Mouse (Mus musculus) liver, embryonic 15.5 days (tissue): ENCODE data around the gene Shroom4. TPM values are rescaled to one million over a fixed set of nuclear protein-coding genes. Genes with fewer than 3 reads are reported as not detected.
"Not testable (repeated sequence)": the region's sequence is repeated elsewhere in the genome, so short reads cannot be mapped to it uniquely, and the experiment has no call there.

Experiments used
- ATAC-seq: fragments of 200-750 bp; cut with Nextera tagmentation; 2 replicates; pipeline ENCODE4 v1.8.0; 2017; ENCODE audit warnings: moderate number of reproducible peaks, mild to moderate bottlenecking, moderate library complexity; ENCODE audit not compliant: insufficient read depth
- H3K27ac ChIP-seq: fragments of 300-500 bp; sonication (generic); replicated peaks from 2 replicates; pipeline ENCODE4 v1.5.1; 2015; ENCODE audit warnings: mild to moderate bottlenecking, inconsistent platforms
- H3K27me3 ChIP-seq: fragments of 300-500 bp; sonication (generic); 2 replicates; pipeline ENCODE4 v1.6.1; 2015; ENCODE audit warnings: mild to moderate bottlenecking, inconsistent platforms
- H3K36me3 ChIP-seq: fragments of 300-500 bp; sonication (generic); replicated peaks from 2 replicates; pipeline ENCODE4 v1.6.1; 2015; ENCODE audit warnings: moderate library complexity, mild to moderate bottlenecking, inconsistent platforms
- H3K4me1 ChIP-seq: fragments of 300-500 bp; sonication (generic); replicated peaks from 2 replicates; pipeline ENCODE4 v1.6.1; 2015; ENCODE audit warnings: inconsistent platforms
- H3K4me2 ChIP-seq: fragments of 300-500 bp; sonication (generic); 2 replicates; pipeline ENCODE4 v1.6.1; 2015; ENCODE audit warnings: moderate library complexity, mild to moderate bottlenecking, inconsistent platforms
- H3K4me3 ChIP-seq: fragments of 300-500 bp; sonication (generic); replicated peaks from 2 replicates; pipeline ENCODE4 v1.5.1; 2015; ENCODE audit warnings: mild to moderate bottlenecking, inconsistent platforms
- H3K9ac ChIP-seq: fragments of 300-500 bp; sonication (generic); 2 replicates; pipeline ENCODE4 v1.6.1; 2015; ENCODE audit warnings: moderate library complexity, mild to moderate bottlenecking, inconsistent platforms
- H3K9me3 ChIP-seq: fragments of 300-500 bp; sonication (generic); replicated peaks from 2 replicates; pipeline ENCODE4 v1.6.1; 2016; ENCODE audit warnings: inconsistent platforms
- WGBS: fragments of 180-500 bp; shearing (Covaris S2); methylation state at CpG from one replicate; pipeline ENCODE4 v1.1.7; 2015; ENCODE audit warnings: mixed read lengths; ENCODE audit not compliant: insufficient replicate concordance; 5-methylcytosine and 5-hydroxymethylcytosine counted together
- polyA plus RNA-seq: library from polyadenylated mRNA; unstranded; fragments of >200 nt; fragmentation: Nextera tagmentation; extraction: Ambion mirVana; gene quantifications from 2 replicates; pipeline ENCODE4 v1.2.1, GENCODE M21; 2015

The Shroom4 gene
- polyA plus RNA-seq, 1 experiment from 2014 or later = 0.17 TPM

DNA sequence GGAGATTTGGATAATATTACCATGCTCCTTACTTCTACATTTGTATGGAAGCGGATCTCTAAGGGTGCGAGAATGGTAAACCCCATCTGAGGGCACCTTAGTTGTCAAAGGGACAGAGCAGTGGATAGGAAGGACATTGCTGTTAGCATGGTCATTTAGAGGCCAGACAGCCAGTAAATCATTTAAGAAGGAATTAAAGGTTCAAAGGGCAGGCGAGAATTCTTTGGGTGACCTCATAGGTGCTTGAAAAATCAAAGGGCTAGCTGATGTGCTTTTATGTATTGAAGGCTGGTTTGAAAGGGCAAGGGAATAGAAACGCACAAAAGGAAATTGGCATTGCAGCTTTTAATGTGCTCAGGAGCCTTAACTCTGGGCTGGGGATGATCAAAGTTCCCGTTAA is 16.3 kb downstream of the Shroom4 start:
- ATAC-seq = no peak
- 74% methylated on average over 5 of the region's 5 CpGs for WGBS
- Histone ChIP-seq H3K9me3 (no peaks in the 10 kb centered on the region), H3K4me3 (no peak overlapping the region), H3K4me2 (no peak overlapping the region), H3K9ac (no peak overlapping the region), H3K36me3 (no peaks in the 10 kb centered on the region), H3K27ac (no peak overlapping the region), H3K27me3 (no peaks in the 10 kb centered on the region), H3K4me1 (no peaks in the 10 kb centered on the region)

DNA sequence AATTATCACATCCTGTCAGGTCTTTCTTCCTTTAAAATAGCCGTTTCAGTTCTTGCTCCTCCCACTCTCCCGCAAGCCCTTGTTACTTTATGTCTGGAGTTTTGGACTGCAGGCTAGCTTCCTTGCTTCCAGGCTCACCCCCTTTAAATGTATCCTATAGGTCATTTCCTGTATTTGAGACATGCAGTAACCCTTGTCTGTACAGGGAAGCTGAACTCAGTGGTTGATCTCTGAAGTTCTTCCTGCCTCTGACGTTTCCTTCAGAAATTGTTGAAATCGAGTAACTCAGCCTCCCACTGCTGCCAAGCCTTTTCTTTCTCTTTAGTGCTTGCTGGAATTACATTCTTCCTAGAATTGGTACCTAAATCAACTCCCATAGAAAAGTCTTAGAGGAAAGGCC is 18.5 kb downstream of the Shroom4 start:
- Histone ChIP-seq H3K27ac (no peak overlapping the region), H3K36me3 (no peaks in the 10 kb centered on the region), H3K4me3 (no peak overlapping the region), H3K4me2 (no peak overlapping the region), H3K9me3 (no peaks in the 10 kb centered on the region), H3K27me3 (no peaks in the 10 kb centered on the region), H3K9ac (no peak overlapping the region), H3K4me1 (no peaks in the 10 kb centered on the region)
- WGBS = 23% methylated on average over 4 of the region's 4 CpGs
- no peak for ATAC-seq

DNA sequence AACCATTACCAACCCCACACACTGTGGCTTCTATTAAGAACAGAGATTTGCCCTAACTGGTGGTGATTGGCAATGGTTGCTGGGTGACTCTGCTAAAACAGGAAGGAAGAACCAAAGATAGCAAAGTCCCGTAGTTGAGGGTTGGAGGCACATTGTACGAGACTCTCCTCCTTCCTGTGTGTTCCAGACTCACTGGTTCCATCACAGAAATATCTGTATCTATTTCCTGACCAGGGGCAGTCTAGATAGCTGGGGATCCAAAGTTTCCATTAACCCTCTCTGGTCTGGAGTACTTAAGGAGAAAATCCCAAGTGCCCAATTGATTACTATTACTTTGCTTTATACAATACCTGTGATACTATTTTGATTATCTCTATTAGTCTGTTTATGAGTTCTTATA is 35.6 kb downstream of the Shroom4 start:
- no peak for ATAC-seq

DNA sequence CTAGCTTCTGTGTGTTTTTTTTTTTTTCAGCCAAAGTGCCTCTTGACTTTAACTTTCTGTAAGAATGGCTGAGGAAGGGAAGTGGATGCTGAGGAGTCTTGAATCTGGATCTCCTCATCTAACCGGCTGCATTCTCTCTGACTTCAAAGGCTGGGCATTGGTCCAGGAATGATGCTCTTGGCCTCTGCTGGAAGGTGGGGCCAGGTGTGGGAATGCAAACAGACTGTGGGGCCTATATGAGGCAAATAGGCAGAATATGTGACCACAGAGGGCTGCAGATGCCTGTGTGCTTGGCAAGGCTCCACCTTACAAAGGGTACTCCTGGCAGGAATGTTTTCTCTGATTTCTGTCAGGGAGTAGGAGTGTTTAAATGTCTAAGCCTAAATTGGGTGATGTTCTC is 46.8 kb downstream of the Shroom4 start:
- no peak overlapping the region for H3K27ac ChIP-seq
- no peak overlapping the region for H3K4me2 ChIP-seq
- H3K36me3 ChIP-seq = no peaks in the 10 kb centered on the region
- H3K4me1 ChIP-seq = no peaks in the 10 kb centered on the region
- no peak overlapping the region for H3K9ac ChIP-seq
- no peak for ATAC-seq
- H3K9me3 ChIP-seq = no peaks in the 10 kb centered on the region
- no peaks in the 10 kb centered on the region for H3K27me3 ChIP-seq
- H3K4me3 ChIP-seq = no peak overlapping the region
- 49% methylated on average over 1 of the region's 1 CpGs for WGBS

More for the DNA sequence above, 35.6 kb downstream of the Shroom4 start:
- no peaks in the 10 kb centered on the region for H3K9me3 ChIP-seq
- no peak overlapping the region for H3K4me3 ChIP-seq
- H3K9ac ChIP-seq = no peak overlapping the region
- H3K27ac ChIP-seq = no peak overlapping the region
- H3K27me3 ChIP-seq = no peaks in the 10 kb centered on the region
- no peak overlapping the region for H3K4me2 ChIP-seq
- 23% methylated on average over 2 of the region's 2 CpGs for WGBS
- H3K4me1 ChIP-seq = no peaks in the 10 kb centered on the region
- no peaks in the 10 kb centered on the region for H3K36me3 ChIP-seq

DNA sequence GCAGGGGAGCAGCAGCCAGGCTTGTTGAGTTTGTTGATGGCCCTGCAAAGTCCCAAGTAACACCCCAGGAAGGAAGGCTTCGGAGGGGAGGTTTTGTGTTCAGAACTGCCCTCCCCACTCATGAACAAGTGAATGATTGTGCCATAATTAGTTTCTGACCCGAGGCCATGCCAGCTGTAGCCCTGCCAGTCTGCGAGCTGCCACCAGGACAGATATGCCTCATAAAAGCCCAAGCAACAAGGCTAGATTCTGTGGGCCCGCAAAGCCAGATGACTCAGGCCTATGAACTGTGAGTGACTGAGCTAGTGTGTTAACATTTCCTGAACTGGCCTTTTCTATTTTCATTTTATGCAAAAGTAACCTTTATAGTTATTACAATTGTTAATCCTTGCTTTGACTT is 48.3 kb downstream of the Shroom4 start:
- no peaks in the 10 kb centered on the region for H3K36me3 ChIP-seq
- no peaks in the 10 kb centered on the region for H3K27me3 ChIP-seq
- H3K4me2 ChIP-seq = no peak overlapping the region
- no peak overlapping the region for H3K4me3 ChIP-seq
- no peak overlapping the region for H3K27ac ChIP-seq
- no peak overlapping the region for H3K9ac ChIP-seq
- 49% methylated on average over 4 of the region's 4 CpGs for WGBS
- H3K4me1 ChIP-seq = no peaks in the 10 kb centered on the region
- no peaks in the 10 kb centered on the region for H3K9me3 ChIP-seq
- ATAC-seq = no peak

DNA sequence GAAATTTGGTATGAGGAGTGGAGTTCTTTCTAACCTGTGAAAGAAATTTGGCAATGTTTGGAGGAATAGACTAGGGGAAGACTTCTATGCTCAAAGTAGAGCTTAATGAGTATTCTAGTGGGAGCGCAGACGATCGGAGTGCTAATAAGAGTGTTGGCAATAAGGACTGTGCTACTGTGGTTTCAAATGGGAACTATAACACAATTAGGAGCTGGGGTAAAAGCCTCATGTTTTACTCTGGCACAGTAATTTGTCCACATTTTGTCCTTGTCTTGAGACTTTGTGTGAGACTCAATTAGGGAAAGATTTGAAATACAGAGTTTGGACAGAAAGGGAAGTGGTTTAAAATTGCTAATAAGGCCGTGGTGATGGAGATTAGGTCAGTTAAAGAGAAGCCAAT is 53.6 kb downstream of the Shroom4 start:
- no peaks in the 10 kb centered on the region for H3K9me3 ChIP-seq
- WGBS = 68% methylated on average over 4 of the region's 4 CpGs
- no peaks in the 10 kb centered on the region for H3K27me3 ChIP-seq

DNA sequence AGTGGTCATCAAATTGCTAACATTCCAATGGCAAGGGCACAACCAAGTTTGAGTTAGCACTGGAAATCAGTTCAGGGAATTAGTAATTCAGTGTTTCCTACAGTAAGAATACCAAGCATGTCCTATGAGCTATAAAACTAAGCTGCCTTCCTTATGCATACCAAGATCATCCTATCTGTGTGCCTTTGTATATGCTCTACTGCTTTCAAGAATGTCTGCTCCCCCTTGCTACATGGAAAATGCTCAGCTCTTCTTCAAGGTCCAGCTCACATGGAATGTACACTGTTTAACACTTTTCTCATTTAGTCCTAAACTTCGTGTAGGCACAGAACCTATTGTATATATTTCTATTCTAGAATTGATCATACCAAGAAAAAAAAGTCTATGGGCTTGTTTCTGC is 69.6 kb downstream of the Shroom4 start:
- H3K27me3 ChIP-seq, H3K4me1 ChIP-seq, ATAC-seq, H3K9me3 ChIP-seq, H3K27ac ChIP-seq, H3K4me3 ChIP-seq, H3K4me2 ChIP-seq, H3K36me3 ChIP-seq, H3K9ac ChIP-seq: not testable (repeated sequence)
- no CpG with 5 or more reads among the region's 1 CpGs for WGBS

More for the DNA sequence above, 53.6 kb downstream of the Shroom4 start:
- no peak for ATAC-seq
- Histone ChIP-seq H3K4me2 (no peak overlapping the region), H3K27ac (no peak overlapping the region), H3K4me3 (no peak overlapping the region), H3K9ac (no peak overlapping the region), H3K4me1 (no peaks in the 10 kb centered on the region), H3K36me3 (no peaks in the 10 kb centered on the region)

DNA sequence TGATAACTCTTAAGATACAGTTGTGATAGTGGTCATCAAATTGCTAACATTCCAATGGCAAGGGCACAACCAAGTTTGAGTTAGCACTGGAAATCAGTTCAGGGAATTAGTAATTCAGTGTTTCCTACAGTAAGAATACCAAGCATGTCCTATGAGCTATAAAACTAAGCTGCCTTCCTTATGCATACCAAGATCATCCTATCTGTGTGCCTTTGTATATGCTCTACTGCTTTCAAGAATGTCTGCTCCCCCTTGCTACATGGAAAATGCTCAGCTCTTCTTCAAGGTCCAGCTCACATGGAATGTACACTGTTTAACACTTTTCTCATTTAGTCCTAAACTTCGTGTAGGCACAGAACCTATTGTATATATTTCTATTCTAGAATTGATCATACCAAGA is 72.9 kb downstream of the Shroom4 start:
- H3K4me3 ChIP-seq, H3K4me1 ChIP-seq, H3K4me2 ChIP-seq, H3K36me3 ChIP-seq, H3K9me3 ChIP-seq, H3K27me3 ChIP-seq, H3K27ac ChIP-seq, H3K9ac ChIP-seq, ATAC-seq: not testable (repeated sequence)
- no CpG with 5 or more reads among the region's 1 CpGs for WGBS

DNA sequence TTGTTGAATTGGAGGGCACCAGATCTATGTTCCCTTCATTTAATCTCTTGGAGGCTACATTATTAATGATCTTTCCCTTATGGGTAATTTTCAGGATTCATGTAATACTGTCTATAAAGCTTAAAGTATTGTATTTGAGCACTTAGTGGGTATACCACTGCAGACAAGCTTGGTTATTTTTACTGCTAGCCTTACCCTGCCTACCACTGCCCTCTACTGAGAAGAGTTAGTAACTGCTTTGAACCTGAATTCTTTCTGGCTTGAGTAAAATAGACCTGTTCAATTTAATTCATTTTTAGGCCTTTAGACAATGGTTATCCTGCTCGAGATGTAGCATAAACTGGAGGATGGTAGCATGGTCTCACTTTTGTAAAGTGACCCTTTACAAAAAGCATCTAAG is 75.5 kb downstream of the Shroom4 start:
- WGBS = 10% methylated on average over 1 of the region's 1 CpGs
- no peak overlapping the region for H3K27ac ChIP-seq
- H3K4me3 ChIP-seq = no peak overlapping the region
- H3K36me3 ChIP-seq = no peaks in the 10 kb centered on the region
- H3K27me3 ChIP-seq = no peaks in the 10 kb centered on the region
- H3K4me1 ChIP-seq = no peaks in the 10 kb centered on the region
- no peak overlapping the region for H3K4me2 ChIP-seq
- H3K9ac ChIP-seq = no peak overlapping the region
- no peaks in the 10 kb centered on the region for H3K9me3 ChIP-seq
- no peak for ATAC-seq

DNA sequence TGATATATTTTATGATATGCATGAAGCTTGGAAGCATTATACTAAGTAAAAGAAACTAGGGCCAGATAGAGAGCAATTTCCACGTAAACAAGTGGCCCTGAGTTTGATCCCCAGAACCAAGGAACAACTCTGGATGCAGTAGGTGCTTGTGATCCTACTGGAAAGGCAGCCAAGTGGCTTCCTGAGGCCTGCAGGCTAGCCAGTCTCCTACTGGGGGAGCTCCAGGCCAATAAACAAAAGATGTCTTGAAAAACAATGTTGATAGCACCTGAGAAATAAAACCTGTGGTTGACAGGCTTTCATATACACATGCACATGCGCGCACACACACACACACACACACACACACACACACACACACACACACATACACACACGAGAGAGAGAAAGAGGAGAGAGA is 82.6 kb downstream of the Shroom4 start:
- Histone ChIP-seq H3K36me3 (no peaks in the 10 kb centered on the region), H3K9me3 (no peaks in the 10 kb centered on the region), H3K9ac (no peak overlapping the region), H3K27ac (no peak overlapping the region), H3K4me2 (no peak overlapping the region), H3K4me1 (no peaks in the 10 kb centered on the region), H3K27me3 (no peaks in the 10 kb centered on the region), H3K4me3 (no peak overlapping the region)
- 40% methylated on average over 4 of the region's 4 CpGs for WGBS
- ATAC-seq = no peak

DNA sequence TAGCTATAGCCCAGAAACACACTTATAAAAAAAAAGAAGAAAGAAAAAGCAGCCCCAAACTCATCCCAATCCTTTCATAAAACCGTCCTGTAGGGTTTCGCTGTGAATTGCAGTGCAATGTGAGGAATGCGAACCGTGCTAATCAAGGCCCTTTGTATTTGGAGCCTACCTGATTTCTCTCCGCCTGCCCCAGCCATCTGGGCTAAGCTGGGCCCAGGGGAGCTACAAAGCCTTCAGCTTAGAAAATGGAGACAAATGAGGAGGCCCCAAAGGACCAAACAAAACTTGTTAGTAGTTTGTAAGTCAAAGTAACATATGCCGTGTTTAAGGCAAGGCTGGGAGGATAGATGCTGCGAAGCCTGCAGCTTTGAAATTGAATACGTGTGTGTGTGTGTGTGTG is 84.2 kb downstream of the Shroom4 start:
- WGBS = 53% methylated on average over 8 of the region's 8 CpGs
- H3K4me2 ChIP-seq = no peak overlapping the region
- ATAC-seq = no peak
- H3K4me3 ChIP-seq = no peak overlapping the region
- no peak overlapping the region for H3K27ac ChIP-seq
- no peaks in the 10 kb centered on the region for H3K4me1 ChIP-seq
- H3K9me3 ChIP-seq = no peaks in the 10 kb centered on the region
- no peak overlapping the region for H3K9ac ChIP-seq
- H3K36me3 ChIP-seq = no peaks in the 10 kb centered on the region
- H3K27me3 ChIP-seq = no peaks in the 10 kb centered on the region

DNA sequence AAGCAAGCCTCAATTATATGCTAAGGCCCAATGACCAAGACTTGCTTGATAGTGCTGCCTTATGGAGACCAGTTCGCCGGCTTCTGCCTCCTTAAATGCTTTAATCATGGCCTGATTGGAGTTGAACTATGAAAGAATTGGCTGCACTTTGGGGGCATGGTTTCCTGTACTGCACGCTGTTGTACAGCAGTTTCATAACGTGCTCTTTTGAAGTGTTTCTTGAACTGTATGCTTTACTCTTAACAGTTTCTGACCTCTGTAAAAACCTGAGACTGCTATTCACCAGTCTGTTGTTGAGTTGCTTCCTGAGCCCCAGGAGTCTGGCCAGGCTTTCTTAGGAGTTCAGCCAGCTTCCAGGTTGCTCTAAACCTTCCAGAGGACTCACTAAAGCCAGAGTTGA is 90.8 kb downstream of the Shroom4 start:
- no peak for ATAC-seq
- no peaks in the 10 kb centered on the region for H3K4me1 ChIP-seq
- H3K36me3 ChIP-seq = no peaks in the 10 kb centered on the region
- no peaks in the 10 kb centered on the region for H3K9me3 ChIP-seq
- H3K4me2 ChIP-seq = no peak overlapping the region
- WGBS = 58% methylated on average over 4 of the region's 4 CpGs
- no peak overlapping the region for H3K4me3 ChIP-seq
- H3K27me3 ChIP-seq = no peaks in the 10 kb centered on the region
- H3K27ac ChIP-seq = no peak overlapping the region
- no peak overlapping the region for H3K9ac ChIP-seq
